Mouse (Mus musculus) T-cell, adult 2 months (primary cell): ENCODE data around the gene Tecta.

Source experiments
- DNase-seq: peaks from one replicate; pipeline ENCODE4 v3.0.0; 2022; ENCODE audit warnings: low spot score

Tecta gene

GRCm38 (mm10) chr9:42320616-42321015, 79.1 kb downstream of the Tecta start:
- no peak for DNase-seq

DNA sequence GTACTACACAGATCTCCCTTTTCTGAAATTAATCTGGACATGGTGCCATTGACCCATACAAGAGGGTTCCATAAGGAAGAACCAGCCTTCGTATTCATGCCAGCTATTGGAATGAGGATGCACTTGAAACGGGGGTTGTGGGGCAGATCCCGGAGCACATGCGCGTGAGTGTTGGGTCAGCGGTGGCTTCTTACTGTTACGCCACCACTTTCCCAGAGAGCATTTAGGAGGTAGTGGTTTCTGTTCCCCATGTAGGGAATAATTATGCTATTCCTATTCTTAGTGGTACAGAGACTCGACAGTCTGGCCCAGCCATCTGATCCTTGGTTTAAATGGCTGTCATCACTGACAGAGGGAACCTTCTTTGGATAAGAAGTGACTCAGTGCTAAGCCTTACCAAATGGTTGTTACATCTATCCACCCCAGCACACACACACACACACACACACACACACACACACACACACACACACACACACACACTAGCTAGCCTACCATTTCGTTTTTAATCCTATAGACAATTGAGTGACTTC, 81.2 kb downstream of the Tecta start:
- no peak for DNase-seq

GRCm38 (mm10) chr9:42317337-42317736, 82.4 kb downstream of the Tecta start:
- DNase-seq = no peak

DNA sequence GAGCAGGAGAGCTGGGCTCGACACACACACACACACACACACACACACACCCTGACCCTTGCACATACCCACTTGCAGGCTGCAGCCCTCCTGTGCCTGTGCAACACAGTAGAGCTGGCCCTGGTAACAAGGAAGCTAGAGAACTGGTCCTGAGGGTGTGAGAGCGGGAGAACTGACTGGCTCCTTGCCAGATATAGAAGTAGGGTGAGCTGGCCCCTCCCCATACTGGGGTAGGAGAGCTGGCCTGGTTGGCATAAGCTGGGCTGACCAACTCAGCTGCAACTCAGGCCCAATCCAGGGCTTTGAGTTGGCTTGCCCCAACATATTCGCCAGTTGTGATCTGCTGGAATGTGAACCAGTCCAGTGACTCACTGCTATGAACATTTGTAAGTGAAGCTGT, 83.9 kb downstream of the Tecta start:
- DNase-seq = no peak

- DNase-seq = no peak
These were observed 84.8 kb downstream of the Tecta start for GRCm38 (mm10) chr9:42314959-42315358.

DNA sequence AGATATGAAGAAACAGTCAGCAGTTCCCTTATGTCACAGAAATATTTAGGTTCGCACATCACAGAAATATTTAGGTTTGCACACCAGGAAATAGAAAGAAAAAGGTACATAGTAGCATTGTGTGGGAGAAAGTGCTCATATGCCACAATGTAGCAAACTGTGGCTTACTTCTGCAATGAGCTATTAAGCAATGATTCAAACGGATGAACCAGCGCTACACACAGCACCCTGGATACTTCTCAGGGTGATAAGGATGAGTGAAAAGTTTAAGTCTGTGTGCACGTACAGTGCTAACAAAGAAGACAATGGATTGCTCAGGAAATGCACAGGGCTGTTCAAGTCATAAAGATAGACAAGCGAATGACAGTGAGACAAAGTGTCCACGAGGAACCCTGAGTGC, 85.3 kb downstream of the Tecta start:
- no peak for DNase-seq

GRCm38 (mm10) chr9:42313872-42314271, 85.9 kb downstream of the Tecta start:
- no peak for DNase-seq

DNA sequence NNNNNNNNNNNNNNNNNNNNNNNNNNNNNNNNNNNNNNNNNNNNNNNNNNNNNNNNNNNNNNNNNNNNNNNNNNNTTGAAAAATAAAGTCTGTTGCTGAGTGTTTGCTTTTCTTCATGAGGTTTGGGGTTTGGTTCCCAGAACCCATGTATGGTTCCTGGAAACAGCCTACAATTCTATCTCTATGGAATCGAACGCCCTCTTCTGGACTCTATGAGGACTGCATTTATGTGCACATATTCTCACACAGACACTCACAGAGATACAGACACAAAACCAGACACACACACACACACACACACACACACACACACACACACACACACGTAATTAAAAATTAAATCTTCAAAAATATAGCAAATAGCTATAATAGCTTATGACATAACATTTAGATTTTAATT, 88.4 kb downstream of the Tecta start:
- no peak for DNase-seq

- no peak for DNase-seq
These were observed 95.8 kb downstream of the Tecta start for GRCm38 (mm10) chr9:42303894-42304293.

- no peak for DNase-seq
These were observed 98.6 kb downstream of the Tecta start for GRCm38 (mm10) chr9:42301082-42301633.

- DNase-seq = no peak
These were observed 103.3 kb downstream of the Tecta start for GRCm38 (mm10) chr9:42296297-42296922.

GRCm38 (mm10) chr9:42294131-42294530, 105.6 kb downstream of the Tecta start:
- no peak for DNase-seq

DNA sequence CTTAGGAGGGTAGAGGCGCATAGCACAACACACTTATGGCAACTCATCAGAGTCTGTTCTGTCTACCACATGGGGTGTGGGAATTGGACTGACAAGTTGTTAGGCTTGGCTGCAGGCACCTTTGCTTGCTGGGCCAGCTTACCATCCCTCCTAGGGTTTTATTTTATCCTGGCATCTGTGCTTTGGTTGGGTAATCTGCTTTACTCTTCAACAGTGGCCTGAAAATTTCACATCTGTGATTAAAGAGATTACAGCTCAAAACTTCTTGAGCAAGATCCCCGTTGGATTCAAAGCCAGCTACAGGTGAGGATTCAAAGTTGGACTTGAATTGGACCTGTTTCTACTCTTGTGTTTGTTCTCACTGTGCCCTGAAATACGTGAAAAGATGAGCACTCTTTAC, 106.1 kb downstream of the Tecta start:
- no peak for DNase-seq

GRCm38 (mm10) chr9:42293051-42293450, 106.7 kb downstream of the Tecta start:
- DNase-seq = no peak

- no peak for DNase-seq
These were observed 120.1 kb downstream of the Tecta start for GRCm38 (mm10) chr9:42279676-42280075.
